Mouse (Mus musculus) limb, embryonic 12.5 days (tissue): ENCODE measurements at regions not wholly inside any gene's neighbourhood (a gene's known extent, or its start where the extent isn't known, plus 50 kb on each side); places are given as distances from the start of the nearest gene placed in this dataset.

Experiments
- ATAC-seq: fragments of 200-750 bp; cut with Nextera tagmentation; 2 replicates; pipeline ENCODE4 v1.8.0; 2017; ENCODE audit warnings: low read depth, moderate TSS enrichment; ENCODE audit not compliant: insufficient number of reproducible peaks, insufficient read depth, low FRiP score, low TSS enrichment
- H3K27ac ChIP-seq: fragments of 300-500 bp; sonication (generic); 2 replicates; pipeline ENCODE4 v1.5.1; 2016; ENCODE audit warnings: mild to moderate bottlenecking, moderate library complexity
- H3K27me3 ChIP-seq: fragments of 300-500 bp; sonication (generic); 2 replicates; pipeline ENCODE4 v1.6.1; 2016; ENCODE audit warnings: mild to moderate bottlenecking, moderate library complexity
- H3K36me3 ChIP-seq: fragments of 300-500 bp; sonication (generic); 2 replicates; pipeline ENCODE4 v1.6.1; 2016; ENCODE audit warnings: mild to moderate bottlenecking, moderate library complexity
- H3K4me1 ChIP-seq: fragments of 300-500 bp; sonication (generic); replicated peaks from 2 replicates; pipeline ENCODE4 v1.6.1; 2016
- H3K4me2 ChIP-seq: fragments of 300-500 bp; sonication (generic); 2 replicates; pipeline ENCODE4 v1.6.1; 2016; ENCODE audit warnings: mild to moderate bottlenecking, moderate library complexity
- H3K4me3 ChIP-seq: fragments of 300-500 bp; sonication (generic); replicated peaks from 2 replicates; pipeline ENCODE4 v1.5.1; 2016; ENCODE audit warnings: mild to moderate bottlenecking
- H3K9ac ChIP-seq: fragments of 300-500 bp; sonication (generic); replicated peaks from 2 replicates; pipeline ENCODE4 v1.6.1; 2016; ENCODE audit warnings: mild to moderate bottlenecking, moderate library complexity
- H3K9me3 ChIP-seq: fragments of 300-500 bp; sonication (generic); 2 replicates; pipeline ENCODE4 v1.6.1; 2016; ENCODE audit warnings: mild to moderate bottlenecking, moderate library complexity
- WGBS: fragments of 180-500 bp; shearing (Covaris S2); methylation state at CpG from one replicate; pipeline ENCODE4 v1.1.7; 2016; 5-methylcytosine and 5-hydroxymethylcytosine counted together

- no peak overlapping the region for H3K9ac ChIP-seq
- peak overlapping the region; percentile 73 for H3K27ac ChIP-seq
- no peaks in the 10 kb centered on the region for H3K36me3 ChIP-seq
- no peaks in the 10 kb centered on the region for H3K27me3 ChIP-seq
- no peak overlapping the region for H3K4me3 ChIP-seq
- peaks cover 3% of the 10 kb centered on the region; the same call in 1 of the 2 replicates for H3K9me3 ChIP-seq
- ATAC-seq: no peak
- H3K4me1 ChIP-seq: peaks cover 47% of the 10 kb centered on the region
- H3K4me2 ChIP-seq: peak overlapping the region; percentile 38; the same call in 1 of the 2 replicates
- 15% methylated on average over 7 of the region's 8 CpGs for WGBS
These were observed 76.0 kb upstream of the Arid5b start for GRCm38 (mm10) chr10:68354335-68355231.

GRCm38 (mm10) chr10:68353692-68354232, 75.2 kb upstream of the Arid5b start:
- no peaks in the 10 kb centered on the region for H3K36me3 ChIP-seq
- peaks cover 47% of the 10 kb centered on the region for H3K4me1 ChIP-seq
- no peak for ATAC-seq
- no peak overlapping the region for H3K4me3 ChIP-seq
- H3K9ac ChIP-seq: no peak overlapping the region
- H3K27me3 ChIP-seq: no peaks in the 10 kb centered on the region
- H3K4me2 ChIP-seq: peak overlapping the region; percentile 38
- H3K27ac ChIP-seq: peak overlapping the region; percentile 73
- H3K9me3 ChIP-seq: no peaks in the 10 kb centered on the region
- WGBS: 43% methylated on average over 18 of the region's 18 CpGs

GRCm38 (mm10) chr10:68351841-68352555, 73.5 kb upstream of the Arid5b start:
- 51% methylated on average over 8 of the region's 8 CpGs for WGBS
- H3K4me3 ChIP-seq: no peak overlapping the region
- H3K27ac ChIP-seq: no peak overlapping the region
- H3K9ac ChIP-seq: no peak overlapping the region
- ATAC-seq: no peak
- no peaks in the 10 kb centered on the region for H3K36me3 ChIP-seq
- no peaks in the 10 kb centered on the region for H3K9me3 ChIP-seq
- H3K4me2 ChIP-seq: no peak overlapping the region
- no peaks in the 10 kb centered on the region for H3K27me3 ChIP-seq
- peaks cover 40% of the 10 kb centered on the region for H3K4me1 ChIP-seq

GRCm38 (mm10) chr10:68351441-68351840, 72.9 kb upstream of the Arid5b start:
- Histone ChIP-seq H3K27me3 (no peaks in the 10 kb centered on the region), H3K4me2 (no peak overlapping the region), H3K9ac (no peak overlapping the region), H3K4me3 (no peak overlapping the region), H3K27ac (peak overlapping the region; percentile 42; the same call in 1 of the 2 replicates), H3K36me3 (no peaks in the 10 kb centered on the region), H3K9me3 (no peaks in the 10 kb centered on the region), H3K4me1 (peaks cover 37% of the 10 kb centered on the region)
- WGBS: 39% methylated on average over 5 of the region's 5 CpGs
- no peak for ATAC-seq

GRCm38 (mm10) chr10:68350798-68351197, 72.3 kb upstream of the Arid5b start:
- no peaks in the 10 kb centered on the region for H3K9me3 ChIP-seq
- WGBS: 87% methylated on average over 12 of the region's 12 CpGs

GRCm38 (mm10) chr10:68347806-68348205, 69.3 kb upstream of the Arid5b start:
- peaks cover 6% of the 10 kb centered on the region for H3K9me3 ChIP-seq
- WGBS: 89% methylated on average over 7 of the region's 7 CpGs
- no peak overlapping the region for H3K9ac ChIP-seq
- ATAC-seq: no peak
- peaks cover 22% of the 10 kb centered on the region for H3K4me1 ChIP-seq
- no peak overlapping the region for H3K4me3 ChIP-seq
- H3K27me3 ChIP-seq: no peaks in the 10 kb centered on the region
- no peak overlapping the region for H3K4me2 ChIP-seq
- 0 out of 2 replicates have a peak, but pooled peaks cover under 1% of the 10 kb centered on the region for H3K36me3 ChIP-seq
- no peak overlapping the region for H3K27ac ChIP-seq

More at GRCm38 (mm10) chr10:68350798-68351197, 72.3 kb upstream of the Arid5b start:
- H3K4me3 ChIP-seq: no peak overlapping the region
- H3K4me1 ChIP-seq: peaks cover 38% of the 10 kb centered on the region
- H3K27me3 ChIP-seq: no peaks in the 10 kb centered on the region
- no peak overlapping the region for H3K27ac ChIP-seq
- no peaks in the 10 kb centered on the region for H3K36me3 ChIP-seq
- no peak for ATAC-seq
- H3K4me2 ChIP-seq: no peak overlapping the region
- H3K9ac ChIP-seq: no peak overlapping the region

GRCm38 (mm10) chr10:68344991-68345720, 66.6 kb upstream of the Arid5b start:
- H3K9me3 ChIP-seq: peaks cover 13% of the 10 kb centered on the region
- H3K4me1 ChIP-seq: peaks cover 16% of the 10 kb centered on the region
- H3K27me3 ChIP-seq: no peaks in the 10 kb centered on the region
- WGBS: 31% methylated on average over 18 of the region's 18 CpGs
- ATAC-seq: no peak
- H3K27ac ChIP-seq: 0 out of 2 replicates have a peak overlapping the region, but pooled peaks have one; percentile 35
- H3K9ac ChIP-seq: no peak overlapping the region
- no peak overlapping the region for H3K4me3 ChIP-seq
- 0 out of 2 replicates have a peak, but pooled peaks cover 4% of the 10 kb centered on the region for H3K36me3 ChIP-seq
- 0 out of 2 replicates have a peak overlapping the region, but pooled peaks have one; percentile 13 for H3K4me2 ChIP-seq

- no peak for ATAC-seq
- H3K36me3 ChIP-seq: 0 out of 2 replicates have a peak, but pooled peaks cover 4% of the 10 kb centered on the region
- WGBS: 95% methylated on average over 2 of the region's 2 CpGs
These were observed 65.7 kb upstream of the Arid5b start for GRCm38 (mm10) chr10:68344211-68344610.

GRCm38 (mm10) chr10:68334054-68334453, 55.5 kb upstream of the Arid5b start:
- 80% methylated on average over 5 of the region's 5 CpGs for WGBS
- no peak for ATAC-seq
- H3K9me3 ChIP-seq: 0 out of 2 replicates have a peak, but pooled peaks cover 4% of the 10 kb centered on the region

More at GRCm38 (mm10) chr10:68344211-68344610, 65.7 kb upstream of the Arid5b start:
- Histone ChIP-seq H3K4me2 (no peak overlapping the region), H3K4me1 (peaks cover 16% of the 10 kb centered on the region), H3K9me3 (peaks cover 13% of the 10 kb centered on the region), H3K4me3 (no peak overlapping the region), H3K9ac (no peak overlapping the region), H3K27me3 (no peaks in the 10 kb centered on the region), H3K27ac (no peak overlapping the region)

More at GRCm38 (mm10) chr10:68334054-68334453, 55.5 kb upstream of the Arid5b start:
- Histone ChIP-seq H3K4me3 (no peak overlapping the region), H3K27ac (no peak overlapping the region), H3K36me3 (no peaks in the 10 kb centered on the region), H3K9ac (no peak overlapping the region), H3K4me1 (no peaks in the 10 kb centered on the region), H3K4me2 (no peak overlapping the region), H3K27me3 (no peaks in the 10 kb centered on the region)
